Mouse (Mus musculus) layer of hippocampus, adult 2 months (tissue): ENCODE measurements at regions not wholly inside any gene's neighbourhood (a gene's known extent, or its start where the extent isn't known, plus 50 kb on each side); places are given as distances from the start of the nearest gene placed in this dataset.
"Not testable (repeated sequence)": the region's sequence is repeated elsewhere in the genome, so short reads cannot be mapped to it uniquely, and the experiment has no call there.

Source experiments
- DNase-seq, 2 experiments: peaks; one replicate each; pipeline ENCODE4 v3.0.0; 2022; ENCODE audit warnings: low spot score in 2 of 2
- H3K27ac ChIP-seq: fragments of 200-600 bp; 2 replicates; pipeline ENCODE4 v1.8.1; 2022
- H3K4me3 ChIP-seq: fragments of 200-600 bp; 2 replicates; pipeline ENCODE4 v1.8.1; 2022; ENCODE audit warnings: mild to moderate bottlenecking
- CTCF ChIP-seq: fragments of 200-600 bp; conservative IDR thresholded peaks from 2 replicates; pipeline ENCODE4 v1.8.1; 2022; ENCODE audit warnings: antibody characterized with exemption, mild to moderate bottlenecking, moderate library complexity

DNA sequence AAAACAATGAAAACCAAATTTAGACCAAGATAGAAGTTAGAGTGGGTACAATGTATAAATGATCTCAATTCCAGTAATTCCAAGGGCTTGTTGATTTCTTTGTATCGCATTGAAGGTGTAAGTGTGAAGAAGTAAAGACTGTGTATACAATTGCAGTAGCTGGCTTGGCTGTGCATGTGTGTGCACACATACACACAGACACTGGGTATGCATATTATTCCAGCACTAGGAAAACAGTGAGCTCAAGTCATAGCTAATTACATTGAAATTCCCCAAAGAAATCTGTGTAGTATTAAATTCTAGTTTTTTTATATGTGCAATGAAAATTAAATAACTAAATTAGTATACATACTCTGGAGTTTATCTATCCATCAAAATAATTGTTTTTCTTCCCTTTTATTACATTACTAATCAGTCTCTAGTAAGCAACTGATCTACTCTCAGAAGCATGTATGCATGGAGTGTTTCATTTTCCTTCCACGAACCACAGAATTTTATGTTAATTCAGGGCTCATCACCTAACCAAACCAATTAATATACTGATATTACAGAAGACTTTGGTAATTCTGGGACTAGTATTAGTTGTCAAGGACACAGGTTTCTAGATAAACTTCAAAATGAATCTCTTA is 56.5 kb downstream of the Gm8797 start:
- Histone ChIP-seq H3K27ac (no peak overlapping the region), H3K4me3 (no peak overlapping the region)
- DNase-seq, result no peak
- no peak for TF ChIP-seq CTCF

DNA sequence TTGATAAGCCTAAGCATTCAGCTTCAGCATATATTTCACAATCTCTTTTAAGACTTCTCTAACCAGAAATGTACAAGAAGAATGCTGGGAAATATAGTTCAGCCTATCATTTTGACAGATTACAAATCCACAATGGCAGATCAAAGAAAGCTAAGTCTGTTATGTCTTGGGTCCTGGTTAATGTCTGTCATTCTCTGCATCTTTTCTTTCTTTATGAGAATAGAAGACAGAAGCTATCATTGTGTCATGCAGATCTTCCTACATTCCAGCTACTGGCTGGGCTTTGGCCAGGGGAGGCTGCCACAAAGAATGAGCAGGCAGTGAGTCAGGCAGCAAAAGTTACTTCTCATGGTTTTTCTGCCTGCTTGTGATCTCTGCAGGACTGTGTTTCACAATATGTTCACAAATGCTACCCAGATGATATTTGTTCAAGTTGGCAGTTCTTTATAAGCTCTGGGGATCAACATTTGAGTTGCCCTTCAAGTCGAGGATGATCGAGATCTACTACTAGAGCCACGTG is 60.5 kb downstream of the Gm8797 start:
- no peak for TF ChIP-seq CTCF

DNA sequence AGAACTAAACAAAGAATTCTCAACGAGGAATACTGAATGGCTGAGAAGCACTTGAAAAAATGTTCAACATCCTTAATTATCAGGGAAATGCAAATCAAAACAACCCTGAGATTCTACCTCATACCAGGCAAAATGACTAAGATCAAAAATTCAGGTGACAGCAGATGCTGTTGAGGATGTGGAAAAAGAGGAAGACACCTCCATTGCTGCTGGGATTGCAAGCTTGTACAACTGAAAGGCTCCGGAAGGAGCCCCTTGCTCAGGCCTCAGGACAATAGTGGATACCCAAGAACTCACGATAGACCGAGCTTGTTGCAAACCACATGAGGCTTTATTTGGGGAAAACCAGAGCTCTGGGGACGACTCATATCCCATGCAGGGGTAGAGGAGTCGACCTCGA is 69.6 kb downstream of the Gm8797 start:
- not testable (repeated sequence) for DNase-seq

More for the DNA sequence above, 60.5 kb downstream of the Gm8797 start:
- Histone ChIP-seq H3K4me3 (no peak overlapping the region), H3K27ac (no peak overlapping the region)
- DNase-seq, result no peak

DNA sequence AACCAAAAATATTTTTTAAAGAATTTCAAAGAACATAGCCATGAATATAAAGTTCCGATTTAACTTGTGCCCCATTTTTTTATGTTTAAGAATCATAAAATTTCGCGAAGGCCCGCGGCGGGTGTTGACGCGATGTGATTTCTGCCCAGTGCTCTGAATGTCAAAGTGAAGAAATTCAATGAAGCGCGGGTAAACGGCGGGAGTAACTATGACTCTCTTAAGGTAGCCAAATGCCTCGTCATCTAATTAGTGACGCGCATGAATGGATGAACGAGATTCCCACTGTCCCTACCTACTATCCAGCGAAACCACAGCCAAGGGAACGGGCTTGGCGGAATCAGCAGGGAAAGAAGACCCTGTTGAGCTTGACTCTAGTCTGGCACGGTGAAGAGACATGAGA is 109.6 kb downstream of the Gm8797 start:
- not testable (repeated sequence) for H3K27ac ChIP-seq, H3K4me3 ChIP-seq
- peak; percentile 100 for DNase-seq

More for the DNA sequence above, 69.6 kb downstream of the Gm8797 start:
- not testable (repeated sequence) for H3K27ac ChIP-seq, H3K4me3 ChIP-seq

DNA sequence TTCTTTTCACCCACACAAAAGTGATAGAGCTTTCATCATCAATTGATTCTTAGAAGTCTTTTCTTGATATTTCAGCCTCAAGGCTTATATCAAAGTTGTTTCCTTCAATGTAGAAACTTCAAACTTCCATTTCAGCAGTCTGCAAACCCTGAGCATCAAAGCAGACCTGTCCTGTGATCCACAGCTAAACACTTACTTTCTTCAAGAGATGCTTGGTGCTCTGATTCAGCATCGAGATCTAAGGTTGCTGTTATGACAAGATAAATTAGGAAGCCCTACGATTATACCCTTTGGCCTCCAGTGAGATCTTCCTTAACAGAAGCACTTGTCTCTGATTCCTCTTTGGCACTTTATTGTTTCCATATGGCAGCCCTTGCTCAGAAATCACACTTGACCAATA is 119.8 kb downstream of the Gm8797 start:
- no peak overlapping the region for H3K4me3 ChIP-seq
- no peak overlapping the region for H3K27ac ChIP-seq
- no peak for TF ChIP-seq CTCF
- DNase-seq, result no peak

DNA sequence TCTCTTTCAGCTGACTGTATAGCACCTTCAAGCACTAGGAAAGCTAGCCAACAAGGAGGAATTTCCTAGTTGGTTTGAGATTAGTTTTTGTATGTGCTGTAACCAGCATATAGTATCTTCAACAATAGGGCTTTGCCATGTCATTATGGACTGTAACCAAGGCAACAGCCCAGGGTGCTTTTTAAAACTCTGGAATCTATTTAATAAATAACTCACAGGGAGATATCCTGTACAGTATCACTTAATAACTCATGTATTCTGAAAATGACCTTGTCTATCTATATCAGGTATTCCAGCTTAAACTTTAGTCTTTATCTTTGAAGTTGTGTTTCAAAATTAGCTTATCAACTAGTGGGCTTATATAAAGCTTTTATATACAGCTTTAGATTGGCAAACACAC is 128.5 kb downstream of the Gm8797 start:
- no peak overlapping the region for H3K4me3 ChIP-seq
- no peak for TF ChIP-seq CTCF
- no peak overlapping the region for H3K27ac ChIP-seq
- DNase-seq, result no peak

DNA sequence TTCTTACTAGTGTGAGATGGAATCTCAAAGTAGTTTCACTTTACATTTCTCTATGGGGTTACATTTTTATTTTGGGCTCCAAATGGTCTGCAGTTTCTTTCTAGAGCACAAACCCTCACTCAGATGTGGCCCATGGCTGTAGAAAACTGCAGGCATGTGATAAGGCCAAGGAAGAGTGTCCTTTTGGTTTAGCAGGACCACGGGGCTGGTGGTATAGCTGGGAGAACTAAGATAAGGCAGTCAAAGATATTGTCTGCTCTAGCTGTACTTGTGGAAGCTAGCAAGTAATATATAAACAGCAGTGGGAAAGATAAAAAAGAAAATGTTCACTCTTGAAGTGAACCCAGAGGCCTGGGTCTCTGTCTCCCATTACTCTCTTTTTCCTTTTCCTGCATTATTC is 166.9 kb downstream of the Gm8797 start:
- Histone ChIP-seq H3K27ac (no peak overlapping the region), H3K4me3 (no peak overlapping the region)
- no peak for TF ChIP-seq CTCF

DNA sequence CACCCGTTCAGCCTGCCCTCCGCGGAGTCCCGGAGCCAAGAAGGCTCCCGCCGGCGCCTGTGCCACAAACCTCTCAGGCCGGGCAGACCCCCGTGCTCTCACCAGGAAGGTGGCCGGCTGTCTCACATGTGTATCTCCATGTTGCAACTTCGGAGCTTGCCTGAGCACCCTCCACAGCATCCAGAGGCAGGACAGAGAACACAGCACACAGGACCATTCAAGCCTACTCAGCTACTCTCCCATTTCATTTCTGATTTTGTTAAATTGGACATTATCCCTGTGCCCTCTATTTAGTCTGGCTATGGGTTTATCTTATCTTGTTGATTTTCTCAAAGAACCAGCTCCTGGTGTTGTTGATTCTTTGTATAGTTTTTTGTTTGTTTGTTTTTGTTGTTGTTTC is 199.6 kb downstream of the Gm8797 start:
- H3K4me3 ChIP-seq, H3K27ac ChIP-seq, DNase-seq: not testable (repeated sequence)

More for the DNA sequence above, 166.9 kb downstream of the Gm8797 start:
- no peak for DNase-seq

DNA sequence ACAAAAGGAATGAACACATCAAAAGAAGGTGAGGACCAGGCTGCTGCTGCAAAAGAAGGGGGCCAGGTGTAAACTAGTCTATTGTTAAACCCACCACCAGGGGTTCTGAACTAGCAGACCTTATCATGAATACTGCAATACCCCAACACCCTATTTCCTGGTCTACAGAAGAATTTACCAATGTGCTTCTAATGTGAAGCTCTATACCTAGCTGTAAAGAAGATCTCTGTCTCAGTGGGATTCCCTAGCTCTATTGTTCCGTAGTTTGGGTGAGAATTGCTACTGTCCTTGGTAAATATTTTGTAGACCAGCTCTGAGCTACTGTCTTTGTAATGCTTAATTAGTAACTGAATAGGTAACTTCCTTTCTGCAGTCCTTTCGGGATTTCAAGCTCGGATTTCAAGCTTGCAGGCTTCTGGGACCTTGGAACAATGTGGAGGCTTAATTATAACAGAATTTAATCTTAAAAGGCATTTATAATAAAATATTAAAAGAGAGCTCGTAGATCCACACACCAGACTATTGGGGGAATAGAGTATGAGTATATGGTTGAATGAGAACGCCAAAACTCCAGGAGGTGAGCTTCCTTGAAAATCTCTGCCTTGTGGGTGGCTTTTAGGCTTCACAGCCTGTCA is 238.5 kb downstream of the Gm8797 start:
- H3K4me3 ChIP-seq, DNase-seq, H3K27ac ChIP-seq: not testable (repeated sequence)

DNA sequence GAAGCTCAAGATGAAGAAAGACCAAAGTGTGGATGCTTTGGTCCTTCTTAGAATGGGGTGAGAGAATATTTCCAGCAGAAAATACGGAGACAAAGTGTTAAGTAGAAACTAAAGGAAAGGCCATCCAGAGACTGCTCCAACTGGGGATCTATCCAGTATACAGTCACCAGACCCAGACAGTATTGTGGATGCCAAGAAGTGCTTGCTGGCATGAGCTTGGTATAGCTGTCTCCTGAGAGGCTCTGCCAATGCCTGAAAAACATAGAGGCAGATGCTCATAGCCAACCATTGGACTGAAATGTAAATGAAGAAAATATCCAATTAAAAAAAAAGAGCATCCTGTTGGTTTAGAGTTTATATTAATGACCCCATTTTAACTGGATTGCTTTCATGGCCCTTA is 253.8 kb downstream of the Gm8797 start:
- no peak for DNase-seq
- Histone ChIP-seq H3K27ac (no peak overlapping the region), H3K4me3 (no peak overlapping the region)
- TF ChIP-seq CTCF, result no peak

DNA sequence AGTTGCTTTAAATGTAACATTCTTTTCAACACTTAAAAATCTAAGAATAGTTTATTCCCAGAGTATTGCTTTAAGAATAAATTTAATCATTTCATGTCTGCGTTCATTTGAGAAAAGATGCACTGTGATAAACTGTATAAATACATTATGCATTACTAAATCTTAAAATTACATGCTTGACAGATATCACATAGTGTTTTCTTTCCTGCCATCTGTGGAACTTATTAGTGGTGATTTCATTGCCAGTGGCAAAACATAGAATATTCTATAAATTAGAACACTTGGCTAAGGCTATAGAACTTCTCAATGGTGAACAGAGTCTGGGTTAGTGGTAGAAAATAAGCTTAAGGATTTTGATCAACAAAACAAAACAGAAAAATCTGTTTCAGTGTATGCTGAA is 268.1 kb downstream of the Gm8797 start:
- no peak for DNase-seq
- H3K4me3 ChIP-seq, result no peak overlapping the region
- TF ChIP-seq CTCF, result no peak
- no peak overlapping the region for H3K27ac ChIP-seq

DNA sequence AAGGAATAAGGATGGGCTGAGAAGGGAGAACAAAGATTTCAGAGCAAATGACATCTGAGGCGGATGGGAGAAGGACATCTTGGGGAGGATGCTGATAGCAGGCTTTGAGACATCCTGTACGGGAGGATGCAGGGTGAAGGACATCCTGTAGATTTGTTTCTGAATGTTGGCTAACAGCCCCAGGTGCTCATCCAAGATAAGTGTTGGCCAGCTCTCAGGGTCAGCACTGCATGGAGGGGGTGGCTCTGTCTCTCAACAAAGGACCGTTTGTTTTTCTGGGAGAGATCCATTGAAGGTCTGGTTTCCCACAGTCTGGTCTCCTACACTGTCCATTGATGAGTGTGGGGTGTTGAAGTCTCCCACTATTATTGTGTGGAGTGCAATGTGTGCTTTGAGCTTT is 290.7 kb downstream of the Gm8797 start:
- H3K4me3 ChIP-seq, H3K27ac ChIP-seq, DNase-seq: not testable (repeated sequence)

DNA sequence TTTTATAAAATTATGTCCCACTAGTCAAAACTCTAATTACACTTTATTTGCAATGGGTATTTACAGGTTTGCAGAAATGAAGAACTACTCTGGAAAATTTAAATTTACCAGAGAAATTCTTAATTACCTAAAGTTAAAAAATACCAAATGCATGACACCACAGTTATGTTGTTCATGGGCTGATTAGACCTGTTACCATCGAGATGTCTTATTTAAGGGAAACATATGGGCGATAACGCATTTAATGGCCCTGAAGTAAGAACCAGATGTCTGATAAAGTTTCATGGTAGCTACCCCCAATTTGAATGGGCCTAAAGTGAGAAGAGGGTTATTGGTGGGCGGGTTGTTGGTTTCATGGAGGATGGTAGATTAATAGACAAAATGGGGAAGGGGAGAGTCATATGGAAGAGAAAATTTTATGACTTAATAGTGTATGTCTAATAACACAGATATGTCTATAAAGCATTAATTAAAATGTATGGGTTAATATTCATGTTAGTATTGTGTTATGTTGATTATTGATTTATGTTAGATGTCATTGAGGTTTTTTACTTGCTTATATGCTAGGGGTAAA is 299.0 kb downstream of the Gm8797 start:
- DNase-seq, result no peak
- TF ChIP-seq CTCF, result no peak
- no peak overlapping the region for H3K4me3 ChIP-seq

DNA sequence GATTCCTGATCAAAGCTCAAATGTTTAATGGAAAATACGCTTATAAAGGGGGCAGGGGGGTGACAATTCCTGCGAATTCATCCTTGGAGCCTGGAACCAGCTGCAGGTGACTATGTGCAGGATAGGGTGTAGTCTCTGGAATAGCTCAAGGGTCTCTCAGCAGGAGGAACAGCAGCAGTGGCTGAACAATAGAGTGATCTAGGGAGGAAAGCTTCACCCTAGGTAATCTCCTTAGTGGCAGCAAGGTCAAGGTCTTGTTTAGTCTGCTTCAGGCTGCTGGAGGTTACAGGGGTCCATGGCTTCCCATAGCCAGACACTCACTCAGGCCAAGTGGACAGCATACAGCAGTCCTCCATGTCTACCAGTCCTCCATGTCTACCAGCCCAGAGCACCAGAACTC is 301.3 kb downstream of the Gm8797 start:
- no peak for TF ChIP-seq CTCF
- no peak overlapping the region for H3K27ac ChIP-seq
- no peak for DNase-seq
- no peak overlapping the region for H3K4me3 ChIP-seq

More for the DNA sequence above, 299.0 kb downstream of the Gm8797 start:
- no peak overlapping the region for H3K27ac ChIP-seq
